Mouse (Mus musculus) liver, embryonic 16.5 days (tissue): ENCODE data around the gene Crlf1. TPM values are rescaled to one million over a fixed set of nuclear protein-coding genes. Genes with fewer than 3 reads are reported as not detected.

ENCODE experiments used
- ATAC-seq: fragments of 200-750 bp; cut with Nextera tagmentation; 2 replicates; pipeline ENCODE4 v1.8.0; 2017; ENCODE audit warnings: low read depth, mild to moderate bottlenecking, moderate number of reproducible peaks, moderate library complexity
- H3K27ac ChIP-seq: fragments of 300-500 bp; sonication (generic); 2 replicates; pipeline ENCODE4 v1.5.1; 2014; ENCODE audit warnings: mild to moderate bottlenecking, low read length
- H3K27me3 ChIP-seq: fragments of 300-500 bp; sonication (generic); 2 replicates; pipeline ENCODE4 v1.6.1; 2014; ENCODE audit warnings: low read depth, low read length, mixed read lengths; ENCODE audit not compliant: control insufficient read depth, insufficient read depth
- H3K36me3 ChIP-seq: fragments of 300-500 bp; sonication (generic); 2 replicates; pipeline ENCODE4 v1.6.1; 2014; ENCODE audit warnings: mild to moderate bottlenecking; ENCODE audit not compliant: control insufficient read depth, insufficient read depth
- H3K4me1 ChIP-seq: fragments of 300-500 bp; sonication (generic); 2 replicates; pipeline ENCODE4 v1.6.1; 2014; ENCODE audit warnings: low read depth, low read length, mixed read lengths; ENCODE audit not compliant: control insufficient read depth
- H3K4me2 ChIP-seq: fragments of 300-500 bp; sonication (generic); 2 replicates; pipeline ENCODE4 v1.6.1; 2014; ENCODE audit warnings: low read depth, low read length, mixed read lengths
- H3K4me3 ChIP-seq: fragments of 300-500 bp; sonication (generic); 2 replicates; pipeline ENCODE4 v1.5.1; 2014; ENCODE audit warnings: low read depth, mild to moderate bottlenecking, low read length
- H3K9ac ChIP-seq: fragments of 300-500 bp; sonication (generic); 2 replicates; pipeline ENCODE4 v1.6.1; 2014; ENCODE audit warnings: low read depth, low read length
- H3K9me3 ChIP-seq: fragments of 300-500 bp; sonication (generic); replicated peaks from 2 replicates; pipeline ENCODE4 v1.6.1; 2016; ENCODE audit warnings: low read length; ENCODE audit not compliant: control insufficient read depth
- WGBS: fragments of 180-500 bp; shearing (Covaris S2); extraction: QIAGEN DNeasy Blood & Tissue Kit; methylation state at CpG from one replicate; pipeline ENCODE4 v1.1.7; 2014; ENCODE audit not compliant: insufficient replicate concordance; 5-methylcytosine and 5-hydroxymethylcytosine counted together
- polyA plus RNA-seq: library from polyadenylated mRNA; unstranded; fragments of >200 nt; fragmentation: Nextera tagmentation; extraction: Ambion mirVana; gene quantifications from 2 replicates; pipeline ENCODE4 v1.2.1, GENCODE M21; 2015

Crlf1 gene
- polyA plus RNA-seq, 1 experiment from 2014 or later: 1.3 TPM

DNA sequence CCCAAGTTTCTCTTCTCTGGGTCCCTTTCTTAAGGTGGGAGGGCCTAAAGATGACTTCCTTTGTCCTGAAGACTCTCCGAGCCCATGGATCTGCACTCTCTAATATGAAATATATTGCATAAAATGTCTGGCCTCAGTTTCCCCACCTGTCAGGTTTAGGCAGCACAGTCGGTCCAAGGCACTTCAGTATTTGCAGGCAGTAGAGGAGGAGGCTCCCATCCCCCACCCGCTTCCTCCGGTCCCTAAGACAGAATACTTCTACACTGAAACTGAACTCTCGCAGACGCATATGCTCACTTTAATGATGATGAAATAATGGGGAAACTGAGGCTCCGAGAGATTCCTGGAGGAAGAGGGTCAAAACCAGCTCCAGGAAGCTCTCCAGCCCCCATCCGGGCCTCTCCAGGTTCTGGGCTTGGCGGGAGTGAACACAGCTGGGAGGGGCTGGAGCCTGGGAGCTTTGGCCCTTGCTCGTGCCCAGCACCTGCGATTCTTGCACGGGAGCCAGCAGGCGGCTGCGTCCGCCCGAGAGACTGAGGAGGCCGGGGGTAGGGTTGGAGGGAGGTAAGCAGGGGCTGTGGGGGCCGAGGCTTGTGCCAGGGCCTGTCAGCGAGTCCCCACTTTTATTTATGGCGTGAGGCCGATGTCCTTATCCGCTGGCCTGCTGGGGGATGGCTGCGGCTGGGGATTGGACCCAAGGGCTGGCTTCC lies 9.0 kb downstream of the Crlf1 start:
- no peak for ATAC-seq
- no peaks in the 10 kb centered on the region for H3K9me3 ChIP-seq
- H3K27me3 ChIP-seq: peaks cover 47% of the 10 kb centered on the region
- H3K9ac ChIP-seq: no peak overlapping the region; the same call in 1 of the 2 replicates
- 12% methylated on average over 23 of the region's 23 CpGs for WGBS
- peaks cover 60% of the 10 kb centered on the region for H3K4me1 ChIP-seq
- peak overlapping the region; percentile 49 for H3K4me2 ChIP-seq
- no peaks in the 10 kb centered on the region for H3K36me3 ChIP-seq
- peak overlapping the region; percentile 19; the same call in 1 of the 2 replicates for H3K4me3 ChIP-seq
- no peak overlapping the region for H3K27ac ChIP-seq

DNA sequence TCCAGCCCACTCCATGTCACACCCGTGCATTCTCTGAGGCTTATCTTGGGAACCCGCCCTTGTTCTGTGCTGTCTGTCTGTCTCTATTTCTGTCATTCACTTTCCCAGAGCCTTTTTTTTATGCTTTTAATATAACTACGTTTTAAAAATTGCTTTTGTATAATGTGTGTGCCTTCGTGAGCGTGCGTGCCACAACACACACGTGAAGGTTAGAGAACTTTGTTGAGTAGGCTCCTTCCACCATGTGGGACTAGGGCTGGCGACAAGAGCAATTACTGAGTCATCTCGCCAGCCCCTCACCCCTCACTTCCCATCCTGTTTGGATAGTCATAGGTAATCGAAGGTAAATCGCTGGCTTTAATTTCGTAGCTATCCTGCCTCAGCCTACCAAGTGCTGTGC lies 9.6 kb downstream of the Crlf1 start:
- Histone ChIP-seq H3K9me3 (no peaks in the 10 kb centered on the region), H3K4me2 (peak overlapping the region; percentile 49), H3K9ac (no peak overlapping the region; the same call in 1 of the 2 replicates), H3K4me1 (peaks cover 61% of the 10 kb centered on the region), H3K4me3 (peak overlapping the region; percentile 19; the same call in 1 of the 2 replicates), H3K27me3 (peaks cover 41% of the 10 kb centered on the region), H3K36me3 (peaks cover 6% of the 10 kb centered on the region), H3K27ac (no peak overlapping the region)
- ATAC-seq: no peak
- 29% methylated on average over 12 of the region's 12 CpGs for WGBS

DNA sequence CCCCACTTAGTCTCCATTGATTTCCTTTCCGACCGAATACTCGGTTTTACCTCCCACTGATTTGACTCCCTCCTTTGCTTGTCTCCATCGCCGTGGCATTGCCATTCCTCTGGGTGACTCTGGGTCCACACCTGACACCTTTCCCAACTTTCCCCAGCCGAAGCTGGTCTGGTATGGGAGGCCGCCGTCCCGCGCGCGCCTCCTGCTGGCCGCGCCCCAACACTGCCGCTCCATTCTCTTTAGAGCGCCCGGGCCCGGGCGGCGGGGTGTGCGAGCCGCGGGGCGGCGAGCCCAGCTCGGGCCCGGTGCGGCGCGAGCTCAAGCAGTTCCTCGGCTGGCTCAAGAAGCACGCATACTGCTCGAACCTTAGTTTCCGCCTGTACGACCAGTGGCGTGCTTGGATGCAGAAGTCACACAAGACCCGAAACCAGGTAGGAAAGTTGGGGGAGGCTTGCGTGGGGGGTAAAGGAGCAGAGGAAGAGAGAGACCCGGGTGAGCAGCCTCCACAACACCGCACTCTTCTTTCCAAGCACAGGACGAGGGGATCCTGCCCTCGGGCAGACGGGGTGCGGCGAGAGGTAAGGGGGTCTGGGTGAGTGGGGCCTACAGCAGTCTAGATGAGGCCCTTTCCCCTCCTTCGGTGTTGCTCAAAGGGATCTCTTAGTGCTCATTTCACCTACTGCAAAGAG lies 10.2 kb downstream of the Crlf1 start:
- peak overlapping the region; percentile 18; the same call in 1 of the 2 replicates for H3K4me3 ChIP-seq
- peaks cover 61% of the 10 kb centered on the region for H3K4me1 ChIP-seq
- no peak overlapping the region for H3K9ac ChIP-seq
- 16% methylated on average over 46 of the region's 46 CpGs for WGBS
- H3K4me2 ChIP-seq: peak overlapping the region; percentile 49
- peaks cover 35% of the 10 kb centered on the region for H3K27me3 ChIP-seq
- no peaks in the 10 kb centered on the region for H3K9me3 ChIP-seq
- no peak overlapping the region for H3K27ac ChIP-seq
- H3K36me3 ChIP-seq: peaks cover 11% of the 10 kb centered on the region
- ATAC-seq: 0 out of 2 replicates have a peak, but pooled peaks have one; percentile 12

DNA sequence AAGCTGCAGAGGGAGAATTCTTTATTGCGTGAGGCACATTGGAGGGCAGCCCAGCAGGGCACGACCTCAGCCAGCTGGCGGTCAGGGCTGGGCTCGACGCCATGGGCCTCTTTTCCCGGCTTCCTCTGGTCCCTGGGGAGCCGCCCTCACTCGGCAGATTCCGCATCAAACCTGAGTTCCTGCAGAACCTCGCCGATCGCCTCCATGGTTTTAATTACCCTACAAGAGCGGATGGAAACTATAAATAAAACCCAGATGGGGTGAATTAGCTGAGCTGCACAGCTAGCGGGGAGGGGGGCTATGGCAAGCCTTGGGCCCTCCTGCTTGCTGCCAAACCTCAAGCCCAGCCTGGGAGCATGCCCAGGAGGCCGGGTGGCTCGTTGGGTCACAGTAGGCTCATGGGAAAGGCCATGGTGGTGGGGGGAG lies 11.3 kb downstream of the Crlf1 start:
- no peak for ATAC-seq
- H3K4me1 ChIP-seq: peaks cover 71% of the 10 kb centered on the region
- peaks cover 25% of the 10 kb centered on the region for H3K27me3 ChIP-seq

DNA sequence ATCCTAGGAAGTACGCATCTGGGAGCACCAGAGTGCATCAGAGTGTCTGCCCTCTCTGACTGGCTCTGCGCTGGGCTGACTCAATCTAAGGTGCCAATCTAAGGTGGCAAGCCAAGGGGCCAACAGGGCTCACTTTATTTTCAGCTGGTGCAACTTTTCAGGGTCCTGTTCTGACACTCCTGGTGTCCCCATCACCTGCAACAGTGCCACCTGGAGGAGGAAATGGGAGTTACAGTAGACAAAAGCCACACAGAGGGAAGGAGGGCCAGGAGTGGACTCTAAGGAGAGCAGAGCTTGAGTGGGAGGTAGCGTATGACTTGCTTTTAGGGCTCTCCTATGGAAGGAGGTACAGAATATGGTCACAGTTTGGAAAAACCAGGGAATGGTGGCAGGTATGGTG lies 11.9 kb downstream of the Crlf1 start:
- Histone ChIP-seq H3K4me2 (no peak overlapping the region), H3K27me3 (peaks cover 23% of the 10 kb centered on the region), H3K9me3 (no peaks in the 10 kb centered on the region), H3K4me1 (peaks cover 68% of the 10 kb centered on the region), H3K9ac (no peak overlapping the region), H3K27ac (no peak overlapping the region), H3K4me3 (no peak overlapping the region), H3K36me3 (peaks cover 18% of the 10 kb centered on the region)
- WGBS: 75% methylated on average over 3 of the region's 3 CpGs
- ATAC-seq: no peak

More for the DNA sequence above, 11.3 kb downstream of the Crlf1 start:
- Histone ChIP-seq H3K36me3 (peaks cover 18% of the 10 kb centered on the region), H3K4me3 (no peak overlapping the region), H3K4me2 (no peak overlapping the region), H3K9me3 (no peaks in the 10 kb centered on the region), H3K9ac (no peak overlapping the region), H3K27ac (no peak overlapping the region)
- WGBS: 85% methylated on average over 16 of the region's 16 CpGs

DNA sequence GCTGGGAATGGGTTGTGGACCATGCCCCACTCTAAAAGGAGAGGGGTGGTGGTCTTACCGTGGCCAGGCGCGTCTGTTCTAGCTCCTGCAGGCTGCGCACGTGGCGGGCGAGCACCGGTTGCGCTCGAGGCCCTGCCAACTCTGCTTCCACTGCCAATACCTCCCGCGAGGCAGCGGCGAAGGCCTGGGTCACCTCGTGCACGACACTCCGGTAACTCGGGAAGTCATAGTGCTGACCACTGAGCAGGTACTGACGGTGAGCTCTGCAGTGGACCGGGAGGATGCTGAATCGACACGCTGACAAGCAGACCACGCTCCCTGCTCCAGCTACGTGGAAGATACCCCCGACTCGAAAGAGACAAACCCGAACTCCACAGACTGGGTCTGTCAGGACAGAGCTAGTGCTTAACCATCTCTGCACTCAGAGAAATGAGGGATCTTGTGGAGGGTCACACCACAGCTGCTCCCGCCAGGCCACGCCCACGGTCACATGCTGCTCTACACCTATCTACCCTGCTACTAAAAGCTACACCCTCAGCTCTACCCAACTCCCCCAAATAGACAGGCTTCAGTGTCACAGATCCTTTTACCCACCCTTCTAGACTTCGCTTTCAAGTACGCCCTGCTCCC lies 12.9 kb downstream of the Crlf1 start:
- Histone ChIP-seq H3K4me2 (peak overlapping the region; percentile 92), H3K9me3 (no peaks in the 10 kb centered on the region), H3K27me3 (peaks cover 18% of the 10 kb centered on the region), H3K9ac (peak overlapping the region; percentile 87), H3K4me3 (peak overlapping the region; percentile 71), H3K36me3 (peaks cover 18% of the 10 kb centered on the region), H3K4me1 (peaks cover 58% of the 10 kb centered on the region), H3K27ac (peak overlapping the region; percentile 87)
- 40% methylated on average over 32 of the region's 32 CpGs for WGBS
- no peak; the same call in 1 of the 2 replicates for ATAC-seq

DNA sequence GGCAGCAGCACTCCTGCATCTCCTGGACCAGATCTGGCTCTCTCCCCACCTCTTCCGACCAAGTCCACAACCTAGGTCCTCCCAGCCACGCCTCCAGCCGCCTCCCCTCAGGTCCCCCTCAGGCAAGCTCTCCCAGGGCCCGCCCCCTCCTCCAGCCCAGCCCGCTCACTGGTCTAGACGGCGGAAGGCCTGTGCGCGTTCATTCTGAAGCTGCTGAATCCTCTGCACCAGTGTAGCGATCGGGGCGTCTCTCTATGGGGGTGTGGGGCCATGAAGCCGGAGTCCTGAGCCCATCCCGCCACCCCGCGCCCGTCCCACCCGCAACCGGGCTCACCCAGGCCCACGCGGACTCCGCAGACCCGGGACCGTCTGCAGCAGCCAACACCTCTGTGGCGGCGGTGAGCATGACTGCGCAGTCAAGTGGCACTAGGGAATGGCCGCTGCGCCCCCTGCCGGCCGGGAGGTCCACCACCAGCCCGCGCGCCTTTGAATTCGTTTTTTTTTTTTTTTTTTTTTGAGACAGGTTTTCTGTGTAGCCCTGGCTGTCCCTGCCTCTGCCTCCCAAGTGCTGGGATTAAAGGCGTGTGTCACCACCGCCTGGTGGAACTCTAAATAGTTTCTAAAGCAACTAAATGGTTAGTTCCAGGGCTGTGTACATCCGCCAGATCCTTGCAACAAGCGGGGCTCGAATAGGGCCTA lies 13.5 kb downstream of the Crlf1 start, which contains the start of gene Rex1bd:
Gene Rex1bd, minus strand, starts transcription at position 425 of the 699 bp plus-strand sequence.
- peak; percentile 77 for ATAC-seq
- Histone ChIP-seq H3K36me3 (peaks cover 18% of the 10 kb centered on the region), H3K4me3 (peak within 1 kb of the TSS; percentile 71), H3K27me3 (peaks cover 12% of the 10 kb centered on the region), H3K27ac (peak within 1 kb of the TSS; percentile 87), H3K9me3 (no peaks in the 10 kb centered on the region), H3K4me2 (peak within 1 kb of the TSS; percentile 92), H3K4me1 (peaks cover 54% of the 10 kb centered on the region), H3K9ac (peak within 1 kb of the TSS; percentile 87)
- WGBS: 2% methylated on average over 40 of the region's 40 CpGs

DNA sequence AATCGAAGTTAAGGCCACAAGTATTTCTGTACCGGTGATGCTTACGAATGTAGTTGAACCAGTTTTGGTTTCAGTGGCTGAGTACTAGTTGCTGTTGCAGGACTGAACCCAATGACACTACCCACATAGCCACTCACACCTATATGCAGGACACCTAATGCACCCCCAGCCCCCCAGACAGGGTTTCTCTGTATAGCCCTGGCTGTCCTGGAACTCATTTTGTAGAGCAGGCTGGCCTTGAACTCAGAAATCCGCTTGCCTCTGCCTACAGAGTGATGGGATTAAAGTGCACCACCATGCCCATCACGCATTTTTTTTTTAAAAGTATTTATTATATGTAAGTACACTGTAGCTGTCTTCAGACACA lies 14.1 kb downstream of the Crlf1 start:
- peaks cover 54% of the 10 kb centered on the region for H3K4me1 ChIP-seq
- H3K4me3 ChIP-seq: peak overlapping the region; percentile 71
- no peak overlapping the region for H3K9ac ChIP-seq
- H3K27ac ChIP-seq: peak overlapping the region; percentile 87
- no peaks in the 10 kb centered on the region for H3K9me3 ChIP-seq
- peak overlapping the region; percentile 92 for H3K4me2 ChIP-seq
- H3K36me3 ChIP-seq: peaks cover 18% of the 10 kb centered on the region
- H3K27me3 ChIP-seq: peaks cover 7% of the 10 kb centered on the region
- no peak for ATAC-seq
- 54% methylated on average over 5 of the region's 5 CpGs for WGBS
